Mouse (Mus musculus) E14TG2a.4 (cell line): ENCODE data around the gene Gper1.

ENCODE experiments used
- CTCF ChIP-seq: conservative IDR thresholded peaks from 2 replicates; pipeline ENCODE4 v1.5.1; 2014; ENCODE audit warnings: low read length
- NANOG ChIP-seq: IDR thresholded peaks from 2 replicates; pipeline ENCODE4 v1.6.1; 2014; ENCODE audit warnings: borderline replicate concordance, low read length, mixed read lengths
- POU5F1 ChIP-seq: IDR thresholded peaks from 2 replicates; pipeline ENCODE4 v1.6.1; 2014; ENCODE audit warnings: low read length, borderline replicate concordance

GRCm38 (mm10) chr5:139440926-139441725, 18.2 kb downstream of the Gper1 start:
- TF ChIP-seq CTCF (no peak), NANOG (no peak), POU5F1 (no peak)
